Mouse (Mus musculus) G1E (cell line): ENCODE data around the gene Mmachc.

ENCODE experiments used
- CTCF ChIP-seq: IDR thresholded peaks from 2 replicates; pipeline ENCODE4 v1.5.1; 2012; ENCODE audit warnings: low read depth, low read length, inconsistent platforms, mixed read lengths
- GATA1 ChIP-seq: IDR thresholded peaks from 2 replicates; pipeline ENCODE4 v1.6.1; 2012; ENCODE audit warnings: borderline replicate concordance, low read length, inconsistent platforms, mixed read lengths

DNA sequence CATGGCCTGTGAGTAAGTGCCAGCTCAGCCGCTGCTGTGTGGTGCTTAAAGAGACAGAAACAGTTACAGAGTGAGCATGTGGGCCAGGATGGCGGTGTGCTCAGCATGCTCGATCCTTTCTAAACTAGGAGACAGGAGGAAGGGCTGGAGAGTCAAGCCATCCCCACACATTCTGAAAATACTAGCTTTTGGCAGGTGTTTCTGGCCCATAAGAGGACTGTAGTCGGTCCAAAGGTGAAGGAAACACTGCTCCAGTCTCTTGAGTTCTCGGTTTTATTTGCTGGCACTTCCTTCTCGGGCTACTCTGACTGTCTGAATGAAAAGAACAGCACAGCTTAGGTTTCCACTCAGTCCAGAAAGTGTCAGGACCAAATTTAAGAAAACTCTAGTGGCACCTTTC is 47.4 kb downstream of the Mmachc start:
- TF ChIP-seq GATA1 (no peak), CTCF (no peak)
